Mouse (Mus musculus) kidney, embryonic 14.5 days (tissue): ENCODE data around the gene Rnase10. TPM values are rescaled to one million over a fixed set of nuclear protein-coding genes. Genes with fewer than 3 reads are reported as not detected.

Experiments used
- ATAC-seq: fragments of 200-750 bp; cut with Nextera tagmentation; 2 replicates; pipeline ENCODE4 v1.8.0; 2017; ENCODE audit warnings: moderate number of reproducible peaks, mild to moderate bottlenecking, moderate TSS enrichment, moderate library complexity; ENCODE audit not compliant: low FRiP score, low TSS enrichment
- H3K27ac ChIP-seq: fragments of 300-500 bp; sonication (generic); 2 replicates; pipeline ENCODE4 v1.5.1; 2014; ENCODE audit warnings: low read depth, mild to moderate bottlenecking, low read length, moderate library complexity, mixed read lengths
- H3K27me3 ChIP-seq: fragments of 300-500 bp; sonication (generic); 2 replicates; pipeline ENCODE4 v1.6.1; 2014; ENCODE audit warnings: mild to moderate bottlenecking, low read length; ENCODE audit not compliant: control insufficient read depth, insufficient read depth
- H3K36me3 ChIP-seq: fragments of 300-500 bp; sonication (generic); 2 replicates; pipeline ENCODE4 v1.6.1; 2014; ENCODE audit warnings: low read length, mixed read lengths; ENCODE audit not compliant: control insufficient read depth, insufficient read depth
- H3K4me1 ChIP-seq: fragments of 300-500 bp; sonication (generic); 2 replicates; pipeline ENCODE4 v1.6.1; 2014; ENCODE audit warnings: low read length, mixed read lengths; ENCODE audit not compliant: control insufficient read depth, insufficient read depth
- H3K4me2 ChIP-seq: fragments of 300-500 bp; sonication (generic); replicated peaks from 2 replicates; pipeline ENCODE4 v1.6.1; 2014; ENCODE audit warnings: low read depth, mild to moderate bottlenecking, low read length
- H3K4me3 ChIP-seq: fragments of 300-500 bp; sonication (generic); 2 replicates; pipeline ENCODE4 v1.5.1; 2014; ENCODE audit warnings: mild to moderate bottlenecking, low read length
- H3K9ac ChIP-seq: fragments of 300-500 bp; sonication (generic); 2 replicates; pipeline ENCODE4 v1.6.1; 2014; ENCODE audit warnings: low read depth, mild to moderate bottlenecking, low read length, moderate library complexity
- H3K9me3 ChIP-seq: fragments of 300-500 bp; sonication (generic); 2 replicates; pipeline ENCODE4 v1.6.1; 2016; ENCODE audit warnings: low read length; ENCODE audit not compliant: control insufficient read depth
- WGBS: fragments of 180-500 bp; shearing (Covaris S2); extraction: QIAGEN DNeasy Blood & Tissue Kit; methylation state at CpG from one replicate; pipeline ENCODE4 v1.1.7; 2014; 5-methylcytosine and 5-hydroxymethylcytosine counted together
- polyA plus RNA-seq: library from polyadenylated mRNA; unstranded; fragments of >200 nt; fragmentation: Nextera tagmentation; extraction: Ambion mirVana; gene quantifications from 2 replicates; pipeline ENCODE4 v1.2.1, GENCODE M21; 2014

Rnase10 gene
- polyA plus RNA-seq, 1 experiment from 2014 or later, result not detected

GRCm38 (mm10) chr14:51054243-51055237 lies 47.0 kb downstream of the Rnase10 start:
- peak; percentile 29; the same call in 1 of the 2 replicates for ATAC-seq
- no peak overlapping the region for H3K4me3 ChIP-seq
- H3K27ac ChIP-seq, result peak overlapping the region; percentile 0; the same call in 1 of the 2 replicates
- no peaks in the 10 kb centered on the region for H3K36me3 ChIP-seq
- H3K9me3 ChIP-seq, result no peaks in the 10 kb centered on the region
- 57% methylated on average over 13 of the region's 13 CpGs for WGBS
- H3K4me1 ChIP-seq, result peaks cover 3% of the 10 kb centered on the region; the same call in 1 of the 2 replicates
- no peaks in the 10 kb centered on the region for H3K27me3 ChIP-seq
- no peak overlapping the region for H3K4me2 ChIP-seq
- H3K9ac ChIP-seq, result no peak overlapping the region

- Histone ChIP-seq H3K27ac (peak within 1 kb of the TSS; percentile 42; the same call in 1 of the 2 replicates), H3K9me3 (no peaks in the 10 kb centered on the region), H3K4me3 (no peak within 1 kb of the TSS), H3K27me3 (no peaks in the 10 kb centered on the region), H3K4me1 (peaks cover 3% of the 10 kb centered on the region; the same call in 1 of the 2 replicates), H3K9ac (no peak within 1 kb of the TSS), H3K36me3 (no peaks in the 10 kb centered on the region), H3K4me2 (peak within 1 kb of the TSS; percentile 22)
- WGBS, result 43% methylated on average over 9 of the region's 9 CpGs
- ATAC-seq, result peak; percentile 55; the same call in 1 of the 2 replicates
These were observed 49.9 kb downstream of the Rnase10 start, which contains the start of gene Rnase12 for GRCm38 (mm10) chr14:51057401-51057831. Gene Rnase12 (minus strand): TSS chr14:51057661.

Other genes starting within 250 kb of the Rnase10 start
- 83.3 and 86.6 TPM in 2 replicates for gene Ttc5, start 222.2 kb upstream of the Rnase10 start, polyA plus RNA-seq
- gene Ccnb1ip1, start 200.0 kb upstream of the Rnase10 start, polyA plus RNA-seq, result not detected in 2 replicates
- gene Parp2, start 199.9 kb upstream of the Rnase10 start, polyA plus RNA-seq, result 75.8 and 75.9 TPM in 2 replicates
- gene Tep1, start 137.2 kb upstream of the Rnase10 start, polyA plus RNA-seq, result 10.3 and 10.6 TPM in 2 replicates
- gene Klhl33, start 110.2 kb upstream of the Rnase10 start, polyA plus RNA-seq, result 0.11 and 0.20 TPM in 2 replicates
- 168 and 198 TPM in 2 replicates for gene Osgep, start 82.9 kb upstream of the Rnase10 start, polyA plus RNA-seq
- 354 and 419 TPM in 2 replicates for gene Apex1, start 82.8 kb upstream of the Rnase10 start, polyA plus RNA-seq
- 40.1 and 63.0 TPM in 2 replicates for gene Pip4p1, start 76.9 kb upstream of the Rnase10 start, polyA plus RNA-seq
- gene Pnp, start 76.7 kb upstream of the Rnase10 start, polyA plus RNA-seq, result 80.6 and 83.0 TPM in 2 replicates
- gene Gm49342, start 63.2 kb upstream of the Rnase10 start, polyA plus RNA-seq, result not detected in 2 replicates
- 0.99 and 1.2 TPM in 2 replicates for gene Pnp2, start 51.8 kb upstream of the Rnase10 start, polyA plus RNA-seq
- gene Rnase9, start 34.1 kb downstream of the Rnase10 start, polyA plus RNA-seq, result 0.35 TPM in 1 of 2 replicates, not detected in the other
- 1.1 TPM in 1 of 2 replicates, not detected in the other for gene Rnase11, start 42.4 kb downstream of the Rnase10 start, polyA plus RNA-seq
- gene Rnase12, start 49.9 kb downstream of the Rnase10 start, polyA plus RNA-seq, result 16.5 and 18.5 TPM in 2 replicates
- not detected in 2 replicates for gene Olfr750, start 66.7 kb downstream of the Rnase10 start, polyA plus RNA-seq
- 38.9 and 41.8 TPM in 2 replicates for gene Rnase4, start 83.3 kb downstream of the Rnase10 start, polyA plus RNA-seq
- 6.3 and 9.5 TPM in 2 replicates for gene Ang, start 83.4 kb downstream of the Rnase10 start, polyA plus RNA-seq
- gene Eddm3b, start 106.7 kb downstream of the Rnase10 start, polyA plus RNA-seq, result 2.1 and 2.5 TPM in 2 replicates
- 0.38 and 0.49 TPM in 2 replicates for gene Rnase6, start 116.2 kb downstream of the Rnase10 start, polyA plus RNA-seq
- gene Rnase1, start 139.0 kb downstream of the Rnase10 start, polyA plus RNA-seq, result 0.53 and 0.65 TPM in 2 replicates
- not detected in 2 replicates for gene Rnase2b, start 154.5 kb downstream of the Rnase10 start, polyA plus RNA-seq
- gene Ang2, start 191.4 kb downstream of the Rnase10 start, polyA plus RNA-seq, result not detected in 2 replicates
- gene Ear14, start 195.6 kb downstream of the Rnase10 start, polyA plus RNA-seq, result not detected in 2 replicates
- not detected in 2 replicates for gene Rnase2a, start 248.4 kb downstream of the Rnase10 start, polyA plus RNA-seq